Mouse (Mus musculus): ENCODE data around the gene Pfdn6. TPM values are rescaled to one million over a fixed set of nuclear protein-coding genes. Genes with fewer than 3 reads are reported as not detected.

Pfdn6 gene
- total and polyA plus RNA-seq, 2 experiments from 2014 or later: 47.9 to 185 TPM

DNA sequence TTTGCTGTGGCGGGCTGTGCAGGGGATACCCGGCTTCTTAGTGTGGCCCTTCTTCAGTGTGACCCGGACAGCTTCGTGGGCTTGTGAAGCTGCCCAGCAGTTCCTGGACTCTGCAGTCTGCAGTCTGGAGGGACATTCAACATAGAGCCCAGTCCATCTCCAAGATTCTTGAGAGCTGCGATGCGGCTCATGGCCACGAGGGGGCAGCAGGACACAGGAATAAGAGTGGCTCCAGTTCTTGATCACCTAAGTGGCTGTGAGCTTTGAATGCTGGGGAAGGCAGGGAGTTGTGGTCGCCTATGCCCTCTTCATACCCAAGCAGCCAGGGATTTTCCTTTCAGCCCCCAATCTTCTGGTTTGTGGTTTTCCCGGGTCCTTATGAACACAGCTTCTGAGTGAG lies 28.3 kb upstream of the Pfdn6 start:
- ATAC-seq (ENCODE audit: low FRiP score) (peak; percentile 78), DNase-seq (ENCODE audit: low spot score) (peak; percentile 87)
- Histone ChIP-seq H3K4me2 (ENCODE audit: low read depth, low read length, poor library complexity, severe bottlenecking) (peak overlapping the region; percentile 18; the same call in 1 of the 2 replicates), H3K36me3 (ENCODE audit: insufficient read depth, low read length) (peaks cover 17% of the 10 kb centered on the region; the same call in 1 of the 2 replicates), H3K9me3 (ENCODE audit: low read length) (0 out of 2 replicates have a peak, but pooled peaks cover 2% of the 10 kb centered on the region), H3K27ac (ENCODE audit: low read depth, low read length) (no peak overlapping the region), H3K4me3 (ENCODE audit: low read depth, low read length) (no peak overlapping the region), H3K9ac (replicated peaks; ENCODE audit: low read length, poor library complexity, severe bottlenecking) (no peak overlapping the region), H3K27me3 (ENCODE audit: insufficient read depth, low read length) (peaks cover 6% of the 10 kb centered on the region), H3K4me1 (ENCODE audit: insufficient read depth, low read length) (no peaks in the 10 kb centered on the region)
- TF ChIP-seq CTCF (IDR thresholded peaks at IDR 0.05): peak; percentile 93
- 4% methylated on average over 9 of the region's 9 CpGs for WGBS

- H3K27me3 ChIP-seq (ENCODE audit: insufficient read depth, low read length): no peaks in the 10 kb centered on the region
- H3K9ac ChIP-seq (replicated peaks; ENCODE audit: low read length, poor library complexity, severe bottlenecking): no peak overlapping the region
- H3K4me1 ChIP-seq (ENCODE audit: insufficient read depth, low read length): no peaks in the 10 kb centered on the region
- no peak overlapping the region for H3K27ac ChIP-seq (ENCODE audit: low read depth, low read length)
- ATAC-seq (ENCODE audit: low FRiP score) (no peak), DNase-seq (ENCODE audit: low spot score) (no peak)
- no peak for TF ChIP-seq CTCF (IDR thresholded peaks at IDR 0.05)
- 91% methylated on average over 16 of the region's 16 CpGs for WGBS
- no peak overlapping the region for H3K4me3 ChIP-seq (ENCODE audit: low read depth, low read length)
- 0 out of 2 replicates have a peak, but pooled peaks cover 2% of the 10 kb centered on the region for H3K9me3 ChIP-seq (ENCODE audit: low read length)
- H3K4me2 ChIP-seq (ENCODE audit: low read depth, low read length, poor library complexity, severe bottlenecking): no peak overlapping the region
- peaks cover 40% of the 10 kb centered on the region for H3K36me3 ChIP-seq (ENCODE audit: insufficient read depth, low read length)
Measured at GRCm38 (mm10) chr17:33965846-33966550, 25.9 kb upstream of the Pfdn6 start.

GRCm38 (mm10) chr17:33965082-33965845 lies 25.1 kb upstream of the Pfdn6 start:
- Histone ChIP-seq H3K27me3 (ENCODE audit: insufficient read depth, low read length) (no peaks in the 10 kb centered on the region), H3K27ac (ENCODE audit: low read depth, low read length) (no peak overlapping the region), H3K9ac (replicated peaks; ENCODE audit: low read length, poor library complexity, severe bottlenecking) (no peak overlapping the region), H3K4me2 (ENCODE audit: low read depth, low read length, poor library complexity, severe bottlenecking) (no peak overlapping the region), H3K9me3 (ENCODE audit: low read length) (0 out of 2 replicates have a peak, but pooled peaks cover 2% of the 10 kb centered on the region), H3K4me1 (ENCODE audit: insufficient read depth, low read length) (no peaks in the 10 kb centered on the region), H3K36me3 (ENCODE audit: insufficient read depth, low read length) (peaks cover 44% of the 10 kb centered on the region), H3K4me3 (ENCODE audit: low read depth, low read length) (no peak overlapping the region)
- 94% methylated on average over 17 of the region's 17 CpGs for WGBS
- ATAC-seq (ENCODE audit: low FRiP score) (no peak), DNase-seq (ENCODE audit: low spot score) (no peak)
- TF ChIP-seq CTCF (IDR thresholded peaks at IDR 0.05): no peak

GRCm38 (mm10) chr17:33962876-33963275 lies 22.7 kb upstream of the Pfdn6 start:
- Histone ChIP-seq H3K36me3 (ENCODE audit: insufficient read depth, low read length) (peaks cover 65% of the 10 kb centered on the region), H3K27me3 (ENCODE audit: insufficient read depth, low read length) (no peaks in the 10 kb centered on the region), H3K4me3 (ENCODE audit: low read depth, low read length) (no peak overlapping the region), H3K9ac (replicated peaks; ENCODE audit: low read length, poor library complexity, severe bottlenecking) (no peak overlapping the region), H3K9me3 (ENCODE audit: low read length) (no peaks in the 10 kb centered on the region), H3K4me1 (ENCODE audit: insufficient read depth, low read length) (no peaks in the 10 kb centered on the region), H3K4me2 (ENCODE audit: low read depth, low read length, poor library complexity, severe bottlenecking) (no peak overlapping the region), H3K27ac (ENCODE audit: low read depth, low read length) (no peak overlapping the region)
- ATAC-seq (ENCODE audit: low FRiP score) (no peak), DNase-seq (ENCODE audit: low spot score) (no peak)
- 93% methylated on average over 7 of the region's 7 CpGs for WGBS
- TF ChIP-seq CTCF (IDR thresholded peaks at IDR 0.05): no peak

GRCm38 (mm10) chr17:33959948-33960347 lies 19.8 kb upstream of the Pfdn6 start:
- no peak for TF ChIP-seq CTCF (IDR thresholded peaks at IDR 0.05)
- H3K36me3 ChIP-seq (ENCODE audit: insufficient read depth, low read length): peaks cover 50% of the 10 kb centered on the region

DNA sequence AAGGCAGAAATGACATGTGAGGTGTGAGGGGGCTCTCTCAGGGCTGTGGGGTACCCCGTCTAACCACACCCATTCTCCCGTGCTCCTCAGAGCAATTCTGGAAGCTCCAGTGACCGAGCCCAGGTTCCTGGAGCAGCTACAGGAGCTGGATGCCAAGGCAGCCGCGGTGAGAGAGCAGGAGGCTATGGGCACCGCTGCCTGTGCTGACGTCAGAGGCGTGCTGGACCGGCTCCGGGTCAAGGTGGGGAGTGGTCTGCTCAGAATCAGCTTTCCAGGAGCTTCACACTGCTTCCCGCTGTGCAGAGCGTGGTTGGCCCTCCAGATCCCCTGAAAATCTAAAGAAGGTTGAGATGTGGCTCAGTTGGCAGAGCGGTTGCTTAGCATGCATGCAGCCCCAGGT lies 19.0 kb upstream of the Pfdn6 start:
- H3K4me1 ChIP-seq (ENCODE audit: insufficient read depth, low read length): peaks cover 12% of the 10 kb centered on the region; the same call in 1 of the 2 replicates
- 97% methylated on average over 13 of the region's 13 CpGs for WGBS
- no peak for TF ChIP-seq CTCF (IDR thresholded peaks at IDR 0.05)

More at GRCm38 (mm10) chr17:33959948-33960347, 19.8 kb upstream of the Pfdn6 start:
- Histone ChIP-seq H3K4me3 (ENCODE audit: low read depth, low read length) (no peak overlapping the region), H3K4me2 (ENCODE audit: low read depth, low read length, poor library complexity, severe bottlenecking) (no peak overlapping the region), H3K27me3 (ENCODE audit: insufficient read depth, low read length) (no peaks in the 10 kb centered on the region), H3K27ac (ENCODE audit: low read depth, low read length) (no peak overlapping the region), H3K4me1 (ENCODE audit: insufficient read depth, low read length) (peaks cover 6% of the 10 kb centered on the region; the same call in 1 of the 2 replicates), H3K9me3 (ENCODE audit: low read length) (no peaks in the 10 kb centered on the region), H3K9ac (replicated peaks; ENCODE audit: low read length, poor library complexity, severe bottlenecking) (no peak overlapping the region)
- DNase-seq (ENCODE audit: low spot score) (no peak), ATAC-seq (ENCODE audit: low FRiP score) (no peak)
- WGBS: 94% methylated on average over 15 of the region's 15 CpGs

More for the DNA sequence above, 19.0 kb upstream of the Pfdn6 start:
- DNase-seq (ENCODE audit: low spot score): no peak
- Histone ChIP-seq H3K4me3 (ENCODE audit: low read depth, low read length) (no peak overlapping the region), H3K4me2 (ENCODE audit: low read depth, low read length, poor library complexity, severe bottlenecking) (no peak overlapping the region), H3K27me3 (ENCODE audit: insufficient read depth, low read length) (no peaks in the 10 kb centered on the region), H3K9me3 (ENCODE audit: low read length) (no peaks in the 10 kb centered on the region), H3K36me3 (ENCODE audit: insufficient read depth, low read length) (peaks cover 50% of the 10 kb centered on the region), H3K9ac (replicated peaks; ENCODE audit: low read length, poor library complexity, severe bottlenecking) (no peak overlapping the region), H3K27ac (ENCODE audit: low read depth, low read length) (no peak overlapping the region)
- ATAC-seq (ENCODE audit: low FRiP score): no peak

Measured in midbrain, postnatal 0 days (tissue).